Mouse (Mus musculus) layer of hippocampus, adult 2 months (tissue): Measurements from ENCODE around the gene Krt86. TPM values are rescaled to one million over a fixed set of nuclear protein-coding genes. Genes with fewer than 3 reads are reported as not detected.
"Not testable (repeated sequence)": the region's sequence is repeated elsewhere in the genome, so short reads cannot be mapped to it uniquely, and the experiment has no call there.

Source experiments
- DNase-seq, 2 experiments: peaks; one replicate each; pipeline ENCODE4 v3.0.0; 2022; ENCODE audit warnings: low spot score in 2 of 2
- H3K27ac ChIP-seq: fragments of 200-600 bp; 2 replicates; pipeline ENCODE4 v1.8.1; 2022
- H3K4me3 ChIP-seq: fragments of 200-600 bp; 2 replicates; pipeline ENCODE4 v1.8.1; 2022; ENCODE audit warnings: mild to moderate bottlenecking
- CTCF ChIP-seq: fragments of 200-600 bp; conservative IDR thresholded peaks from 2 replicates; pipeline ENCODE4 v1.8.1; 2022; ENCODE audit warnings: antibody characterized with exemption, mild to moderate bottlenecking, moderate library complexity
- total RNA-seq, 2 experiments: library from RNA; stranded (reverse); gene quantifications; 2 replicates each; pipeline ENCODE4 v1.2.3; 2021

The Krt86 gene
- total RNA-seq, 2 experiments from 2014 or later = not detected

DNA sequence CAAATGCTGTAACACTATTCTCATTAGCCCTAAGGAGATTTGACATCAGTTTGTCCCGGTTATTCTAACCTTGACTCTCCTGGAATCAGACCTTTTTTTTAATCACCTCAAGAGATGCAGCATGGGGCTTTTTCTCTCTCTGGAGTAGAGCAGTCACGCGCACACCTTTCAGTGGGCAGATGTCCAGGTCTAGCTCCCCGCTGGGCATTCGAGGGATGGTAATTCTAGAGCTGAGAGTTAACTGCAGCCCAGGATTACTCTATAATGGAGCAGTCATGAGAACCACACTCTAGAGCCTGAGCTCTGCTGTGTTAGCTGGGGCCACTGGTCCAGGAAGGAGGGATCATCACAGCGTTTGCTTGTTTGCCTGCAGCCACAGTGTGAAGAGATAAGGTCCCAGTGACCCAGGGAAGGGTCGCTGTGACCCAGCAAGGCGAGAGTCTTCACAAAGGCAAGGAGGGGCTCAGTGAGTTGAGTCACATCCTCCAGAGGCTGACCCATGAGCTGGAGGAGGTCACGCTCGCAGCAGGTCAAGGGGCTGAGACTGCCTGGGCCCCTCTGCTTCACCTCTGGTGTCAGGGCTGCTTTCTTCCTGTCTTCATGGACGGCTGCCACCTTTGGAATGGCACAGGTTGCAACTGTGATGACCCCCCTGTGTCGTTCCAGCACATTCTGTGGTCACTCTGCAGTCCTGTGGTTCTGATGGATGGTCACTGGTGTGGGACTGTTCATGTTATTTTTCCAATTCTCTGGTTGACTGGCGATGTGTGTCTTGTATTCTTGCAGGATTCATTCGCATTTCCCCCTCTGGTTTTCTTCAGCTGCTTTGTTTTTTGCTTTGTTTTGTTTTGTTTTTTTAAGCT lies 33.8 kb downstream of the Krt86 start:
- TF ChIP-seq CTCF = no peak
- H3K4me3 ChIP-seq = no peak overlapping the region
- H3K27ac ChIP-seq = no peak overlapping the region
- DNase-seq = no peak

DNA sequence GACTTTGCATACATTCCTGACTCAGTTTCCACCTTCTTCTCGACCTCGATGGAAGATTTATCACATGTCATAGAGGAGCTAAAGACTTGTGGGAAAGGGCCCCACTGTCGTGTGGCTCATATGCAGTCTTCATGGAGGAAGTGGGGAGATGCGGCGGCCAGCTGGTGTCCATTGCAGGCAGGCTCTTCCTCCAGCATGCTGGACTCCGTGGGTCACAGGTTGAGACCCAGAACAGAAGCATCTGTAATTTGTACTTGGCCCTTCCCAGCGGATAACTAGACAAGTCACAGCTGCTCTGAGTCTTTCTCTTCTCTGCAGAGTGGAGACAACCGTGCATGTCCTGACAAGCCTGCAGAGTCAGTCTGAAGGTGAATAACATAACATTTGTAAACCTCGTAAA lies 35.0 kb downstream of the Krt86 start:
- TF ChIP-seq CTCF = no peak
- H3K27ac ChIP-seq = no peak overlapping the region
- H3K4me3 ChIP-seq = no peak overlapping the region
- no peak for DNase-seq

DNA sequence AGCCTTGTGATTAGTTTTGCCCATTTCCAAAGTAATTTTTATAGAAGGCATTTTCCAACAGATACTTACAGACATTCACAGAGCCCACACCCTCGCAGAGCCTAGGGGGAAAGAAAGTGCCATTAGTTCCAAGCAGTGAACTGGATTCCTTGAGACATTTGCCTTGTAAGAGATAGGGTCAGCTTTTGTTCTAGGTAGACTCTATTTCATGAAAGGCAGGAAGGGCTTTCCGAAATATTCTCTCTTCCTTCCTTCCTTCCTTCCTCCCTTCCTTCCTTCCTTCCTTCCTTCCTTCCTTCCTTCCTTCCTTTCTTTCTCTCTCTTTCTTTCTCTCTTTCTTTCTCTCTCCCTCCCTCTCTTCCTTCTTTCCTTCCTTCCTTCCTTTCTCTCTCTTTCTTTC lies 43.9 kb downstream of the Krt86 start, which contains the start of gene Gm49425:
Gene Gm49425, minus strand, starts transcription at position 101 of the 400 bp plus-strand sequence.
- not testable (repeated sequence) for H3K4me3 ChIP-seq, H3K27ac ChIP-seq, DNase-seq

DNA sequence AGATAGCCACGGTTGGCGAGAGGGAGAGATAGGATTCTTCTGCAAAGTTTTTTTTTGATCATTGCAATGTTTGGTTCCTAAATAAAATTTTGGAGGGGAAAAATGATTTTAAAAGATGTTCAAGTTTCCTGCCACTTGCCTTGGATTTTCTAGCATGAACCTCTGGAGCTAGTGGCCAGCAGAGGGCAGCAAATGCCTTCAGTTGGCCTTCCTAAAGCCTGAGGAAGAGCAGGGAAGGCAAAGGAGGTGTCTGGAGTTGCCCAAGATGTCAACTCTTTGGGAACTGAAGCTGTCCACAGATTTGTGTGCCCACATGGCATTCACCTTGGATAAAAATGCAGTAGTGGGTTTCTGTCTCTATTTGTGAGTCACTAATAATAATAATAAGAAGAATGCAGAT lies 46.5 kb downstream of the Krt86 start:
- peak; percentile 96 for TF ChIP-seq CTCF
- peak; percentile 67 to 79 for DNase-seq
- Histone ChIP-seq H3K4me3 (no peak overlapping the region), H3K27ac (no peak overlapping the region)

DNA sequence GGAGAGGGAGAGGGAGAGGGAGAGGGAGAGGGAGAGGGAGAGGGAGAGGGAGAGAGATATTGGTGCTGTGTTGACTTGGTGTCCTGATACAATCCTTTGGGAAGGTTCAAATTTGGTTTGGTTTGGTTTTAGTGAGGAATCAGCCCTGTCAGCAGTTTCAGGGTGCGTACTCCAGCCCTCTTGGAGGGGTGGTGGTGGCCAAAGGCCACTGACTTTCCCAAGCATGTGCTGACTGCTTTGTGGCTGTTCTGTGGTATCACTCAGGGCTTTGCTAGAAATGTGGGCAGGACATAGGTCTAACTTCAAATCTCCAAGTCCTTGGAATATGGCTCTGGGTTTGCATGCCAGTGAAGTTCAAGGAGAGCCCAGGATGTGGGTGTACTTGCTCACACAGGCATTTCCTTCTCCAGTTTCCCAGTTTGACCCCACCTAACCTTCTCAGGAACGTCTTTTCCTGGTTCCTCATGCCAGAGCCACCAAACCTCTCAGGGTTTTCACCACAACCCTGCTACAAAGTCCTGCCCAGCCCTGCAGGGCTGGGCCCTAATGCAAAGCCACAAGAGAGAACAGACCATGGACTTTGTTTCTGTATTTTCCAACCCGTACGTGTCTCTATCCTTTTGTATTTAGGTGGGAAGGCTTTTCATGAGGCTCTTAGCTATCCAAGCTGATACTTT lies 49.4 kb downstream of the Krt86 start:
- TF ChIP-seq CTCF = no peak
- no peak for DNase-seq

More for the DNA sequence above, 49.4 kb downstream of the Krt86 start:
- Histone ChIP-seq H3K4me3 (no peak overlapping the region), H3K27ac (no peak overlapping the region)

Other genes starting within 250 kb of the Krt86 start
- 10 to 100 TPM; 79.5 to 82.7 TPM for gene Grasp, start 249.3 kb upstream of the Krt86 start, total RNA-seq
- 10 to 100 TPM; 39.8 to 54.8 TPM for gene Nr4a1, start 219.2 kb upstream of the Krt86 start, total RNA-seq
- gene Atg101, start 189.2 kb upstream of the Krt86 start, total RNA-seq = 10 to 100 TPM; 50.6 to 53.3 TPM
- gene 6030408B16Rik, start 180.3 kb upstream of the Krt86 start, total RNA-seq = under 1 TPM in 1 of 2 experiments, not detected in 1; 0.54 TPM
- under 1 TPM; 0.12 to 0.18 TPM for gene Krt80, start 103.3 kb upstream of the Krt86 start, total RNA-seq
- not detected for gene Krt7, start 62.4 kb upstream of the Krt86 start, total RNA-seq
- under 1 TPM; 0.46 to 0.69 TPM for gene Krt87, start 34.7 kb upstream of the Krt86 start, total RNA-seq
- not detected for gene Krt88, start 25.7 kb upstream of the Krt86 start, total RNA-seq
- gene Krt81, start 9.7 kb upstream of the Krt86 start, total RNA-seq = not detected
- not detected for gene Krt83, start 18.0 kb downstream of the Krt86 start, total RNA-seq
- gene Gm49425, start 43.8 kb downstream of the Krt86 start, total RNA-seq = not detected
- gene Krt84, start 59.3 kb downstream of the Krt86 start, total RNA-seq = not detected
- gene Krt82, start 77.2 kb downstream of the Krt86 start, total RNA-seq = not detected
- gene Krt90, start 89.5 kb downstream of the Krt86 start, total RNA-seq = not detected
- not detected for gene Krt75, start 100.4 kb downstream of the Krt86 start, total RNA-seq
- not detected for gene Gm5414, start 154.7 kb downstream of the Krt86 start, total RNA-seq
- gene Gm5478, start 173.9 kb downstream of the Krt86 start, total RNA-seq = not detected
- gene Krt6b, start 206.8 kb downstream of the Krt86 start, total RNA-seq = not detected
- not detected for gene Krt6a, start 220.8 kb downstream of the Krt86 start, total RNA-seq
- under 1 TPM; 0.15 to 0.47 TPM for gene Krt5, start 239.4 kb downstream of the Krt86 start, total RNA-seq